Mouse (Mus musculus): ENCODE measurements around the gene Pef1.

- TF ChIP-seq CTCF (IDR thresholded peaks at IDR 0.05; ENCODE audit: borderline replicate concordance, extremely low read depth, insufficient read depth, insufficient read length) = no peak
- no peak for TF ChIP-seq POLR2A (IDR thresholded peaks at IDR 0.05; ENCODE audit: borderline replicate concordance, extremely low read depth, insufficient read depth, insufficient read length, poor library complexity, severe bottlenecking)
These were observed 9.9 kb downstream of the Pef1 start for GRCm38 (mm10) chr4:130112299-130112698.

Data from brain, embryonic 14.5 days (tissue).